Mouse (Mus musculus): ENCODE data around the gene Id1. TPM values are rescaled to one million over a fixed set of nuclear protein-coding genes. Genes with fewer than 3 reads are reported as not detected.

Id1 gene
- polyA plus RNA-seq, 1 experiment from 2014 or later, result 56.7 TPM

- no peak overlapping the region for H3K9ac ChIP-seq
- no peak for ATAC-seq (ENCODE audit: extremely low read depth, insufficient number of reproducible peaks, low FRiP score, low TSS enrichment)
- peaks cover 78% of the 10 kb centered on the region for H3K36me3 ChIP-seq
These were observed 32.3 kb upstream of the Id1 start for GRCm38 (mm10) chr2:152703596-152704255.

GRCm38 (mm10) chr2:152704256-152704605 is 31.8 kb upstream of the Id1 start:
- H3K36me3 ChIP-seq, result peaks cover 79% of the 10 kb centered on the region
- H3K4me3 ChIP-seq, result no peak overlapping the region
- WGBS, result 75% methylated on average over 5 of the region's 5 CpGs
- H3K4me2 ChIP-seq, result no peak overlapping the region
- 0 out of 2 replicates have a peak overlapping the region, but pooled peaks have one; percentile 24 for H3K9ac ChIP-seq
- ATAC-seq (ENCODE audit: extremely low read depth, insufficient number of reproducible peaks, low FRiP score, low TSS enrichment), result no peak
- H3K27me3 ChIP-seq (replicated peaks), result no peaks in the 10 kb centered on the region
- no peak overlapping the region for H3K27ac ChIP-seq (replicated peaks)
- no peaks in the 10 kb centered on the region for H3K9me3 ChIP-seq
- H3K4me1 ChIP-seq, result peaks cover 38% of the 10 kb centered on the region

More at GRCm38 (mm10) chr2:152703596-152704255, 32.3 kb upstream of the Id1 start:
- Histone ChIP-seq H3K27me3 (replicated peaks) (no peaks in the 10 kb centered on the region), H3K4me3 (no peak overlapping the region), H3K4me2 (no peak overlapping the region), H3K4me1 (peaks cover 43% of the 10 kb centered on the region), H3K9me3 (no peaks in the 10 kb centered on the region), H3K27ac (replicated peaks) (no peak overlapping the region)
- 88% methylated on average over 21 of the region's 21 CpGs for WGBS

DNA sequence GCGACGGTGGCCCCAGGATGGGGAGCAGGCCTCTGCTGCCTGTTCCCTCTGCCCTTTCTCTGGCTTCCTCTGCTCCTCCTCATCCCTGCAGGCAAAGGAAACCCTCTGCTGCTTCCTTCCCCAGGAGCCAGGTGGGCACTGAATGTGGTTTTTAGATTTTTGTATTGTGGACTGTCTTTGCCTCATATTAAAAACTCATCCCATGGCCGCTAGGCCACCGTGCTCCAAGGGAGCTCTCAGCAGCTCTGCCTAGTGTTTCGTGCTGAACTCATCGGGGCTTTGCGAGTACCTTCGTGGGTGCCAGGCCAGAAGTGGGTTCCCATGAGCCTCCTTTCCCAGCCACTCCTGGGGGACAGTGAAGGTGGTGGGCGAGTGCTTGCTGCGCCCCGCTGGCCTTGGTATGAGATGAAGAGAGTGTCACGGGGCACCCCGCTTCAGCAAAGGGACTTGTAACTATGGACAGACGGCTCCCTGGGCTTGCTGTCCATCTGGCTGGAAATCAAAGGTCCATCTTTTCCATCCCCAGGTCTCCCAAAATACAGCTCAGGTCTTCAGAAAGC is 31.2 kb upstream of the Id1 start:
- 87% methylated on average over 14 of the region's 14 CpGs for WGBS
- 0 out of 2 replicates have a peak overlapping the region, but pooled peaks have one; percentile 56 for H3K9ac ChIP-seq
- no peak overlapping the region for H3K4me2 ChIP-seq
- peaks cover 74% of the 10 kb centered on the region for H3K36me3 ChIP-seq
- H3K4me3 ChIP-seq, result no peak overlapping the region
- no peaks in the 10 kb centered on the region for H3K27me3 ChIP-seq (replicated peaks)
- H3K4me1 ChIP-seq, result peaks cover 33% of the 10 kb centered on the region
- H3K27ac ChIP-seq (replicated peaks), result peak overlapping the region; percentile 92
- ATAC-seq (ENCODE audit: extremely low read depth, insufficient number of reproducible peaks, low FRiP score, low TSS enrichment), result no peak
- H3K9me3 ChIP-seq, result no peaks in the 10 kb centered on the region

- 77% methylated on average over 22 of the region's 22 CpGs for WGBS
- ATAC-seq (ENCODE audit: extremely low read depth, insufficient number of reproducible peaks, low FRiP score, low TSS enrichment), result no peak
- Histone ChIP-seq H3K4me3 (no peak overlapping the region), H3K36me3 (peaks cover 62% of the 10 kb centered on the region), H3K27ac (replicated peaks) (peak overlapping the region; percentile 92), H3K27me3 (replicated peaks) (no peaks in the 10 kb centered on the region), H3K4me2 (no peak overlapping the region), H3K4me1 (peaks cover 33% of the 10 kb centered on the region), H3K9me3 (no peaks in the 10 kb centered on the region), H3K9ac (peak overlapping the region; percentile 56)
These were observed 30.0 kb upstream of the Id1 start for GRCm38 (mm10) chr2:152705993-152706571.

DNA sequence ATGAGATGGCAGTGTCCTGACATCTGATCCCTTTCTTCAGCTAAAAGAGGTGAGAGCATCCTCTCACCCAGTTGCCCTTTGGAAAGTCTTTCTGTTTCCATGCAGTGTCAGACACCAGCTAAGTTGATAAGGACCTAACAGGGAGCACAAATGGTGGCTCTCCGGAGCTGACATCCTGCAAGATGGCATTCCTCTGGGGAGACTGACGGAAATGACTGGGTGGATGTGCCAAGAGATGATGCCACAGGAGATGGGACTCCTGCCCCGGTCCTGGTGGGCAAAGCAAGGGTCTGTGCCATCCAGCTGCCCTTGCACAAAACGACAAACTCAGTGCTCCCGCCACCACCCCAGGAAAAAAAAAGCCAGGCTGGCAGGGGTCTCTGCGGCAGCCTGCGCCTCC is 28.9 kb upstream of the Id1 start:
- Histone ChIP-seq H3K27me3 (replicated peaks) (no peaks in the 10 kb centered on the region), H3K27ac (replicated peaks) (peak overlapping the region; percentile 92), H3K4me1 (peaks cover 33% of the 10 kb centered on the region), H3K9me3 (no peaks in the 10 kb centered on the region), H3K36me3 (peaks cover 51% of the 10 kb centered on the region), H3K4me3 (peak overlapping the region; percentile 53), H3K4me2 (peak overlapping the region; percentile 73), H3K9ac (peak overlapping the region; percentile 86)
- 6% methylated on average over 7 of the region's 7 CpGs for WGBS
- no peak; the same call in 1 of the 2 replicates for ATAC-seq (ENCODE audit: extremely low read depth, insufficient number of reproducible peaks, low FRiP score, low TSS enrichment)

- Histone ChIP-seq H3K9me3 (no peaks in the 10 kb centered on the region), H3K4me3 (peak overlapping the region; percentile 53), H3K36me3 (peaks cover 47% of the 10 kb centered on the region), H3K4me2 (peak overlapping the region; percentile 73), H3K27me3 (replicated peaks) (no peaks in the 10 kb centered on the region), H3K27ac (replicated peaks) (peak overlapping the region; percentile 92), H3K4me1 (peaks cover 33% of the 10 kb centered on the region), H3K9ac (peak overlapping the region; percentile 86)
- peak; percentile 79 for ATAC-seq (ENCODE audit: extremely low read depth, insufficient number of reproducible peaks, low FRiP score, low TSS enrichment)
- WGBS, result 2% methylated on average over 31 of the region's 31 CpGs
These were observed 28.4 kb upstream of the Id1 start for GRCm38 (mm10) chr2:152707627-152708026.

DNA sequence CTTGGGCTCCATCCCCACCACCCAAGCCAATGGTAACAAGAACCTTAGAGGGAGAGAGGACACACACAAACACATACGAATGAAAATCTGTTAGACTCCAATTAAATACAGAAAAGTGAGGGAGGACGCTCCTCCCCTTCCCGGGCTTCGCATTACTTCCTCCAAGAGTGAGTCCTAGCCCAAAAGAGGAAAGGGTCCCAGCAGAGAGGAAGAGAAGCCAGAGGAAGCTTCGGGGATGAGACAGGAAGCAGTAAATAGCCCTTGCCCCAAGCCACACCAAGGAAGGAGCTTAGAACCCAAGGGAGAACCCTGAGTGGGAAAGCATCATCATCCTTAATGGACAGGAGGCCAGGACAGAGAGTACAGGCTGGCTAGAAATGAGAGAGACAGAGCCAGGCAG is 27.0 kb upstream of the Id1 start:
- no peaks in the 10 kb centered on the region for H3K9me3 ChIP-seq
- no peaks in the 10 kb centered on the region for H3K27me3 ChIP-seq (replicated peaks)
- no peak overlapping the region for H3K27ac ChIP-seq (replicated peaks)
- H3K9ac ChIP-seq, result no peak overlapping the region
- no peak overlapping the region for H3K4me2 ChIP-seq
- no peak for ATAC-seq (ENCODE audit: extremely low read depth, insufficient number of reproducible peaks, low FRiP score, low TSS enrichment)
- 83% methylated on average over 5 of the region's 5 CpGs for WGBS
- peaks cover 33% of the 10 kb centered on the region for H3K4me1 ChIP-seq
- peaks cover 32% of the 10 kb centered on the region for H3K36me3 ChIP-seq
- no peak overlapping the region for H3K4me3 ChIP-seq

GRCm38 (mm10) chr2:152716241-152716772 is 19.7 kb upstream of the Id1 start:
- Histone ChIP-seq H3K27me3 (replicated peaks) (no peaks in the 10 kb centered on the region), H3K4me3 (no peak overlapping the region), H3K27ac (replicated peaks) (no peak overlapping the region), H3K36me3 (no peaks in the 10 kb centered on the region), H3K9ac (no peak overlapping the region), H3K4me1 (peaks cover 3% of the 10 kb centered on the region), H3K4me2 (no peak overlapping the region), H3K9me3 (no peaks in the 10 kb centered on the region)
- no peak for ATAC-seq (ENCODE audit: extremely low read depth, insufficient number of reproducible peaks, low FRiP score, low TSS enrichment)
- 54% methylated on average over 6 of the region's 6 CpGs for WGBS

DNA sequence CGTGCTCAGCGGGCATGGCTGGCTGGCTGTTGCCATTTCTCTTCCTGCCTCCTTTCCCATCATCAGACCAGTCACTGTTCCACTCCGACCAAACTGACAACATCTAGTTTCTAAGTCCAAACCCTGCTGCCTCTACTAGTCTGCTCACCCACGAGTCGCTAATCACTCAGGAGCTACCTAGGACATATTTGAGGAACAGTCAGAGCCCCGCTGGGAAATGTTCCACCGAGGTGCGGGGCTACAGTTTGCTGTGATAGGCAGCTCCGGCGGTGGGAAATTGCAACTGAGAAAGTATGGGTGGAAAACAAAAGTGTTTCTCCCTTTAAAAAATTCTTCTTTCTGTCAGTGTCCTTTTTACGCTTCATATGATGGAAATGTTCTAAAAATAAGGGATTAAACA is 18.4 kb upstream of the Id1 start:
- H3K36me3 ChIP-seq, result no peaks in the 10 kb centered on the region
- WGBS, result 66% methylated on average over 11 of the region's 11 CpGs
- H3K4me3 ChIP-seq, result no peak overlapping the region
- 0 out of 2 replicates have a peak, but pooled peaks cover 4% of the 10 kb centered on the region for H3K27me3 ChIP-seq (replicated peaks)
- H3K27ac ChIP-seq (replicated peaks), result no peak overlapping the region
- no peak for ATAC-seq (ENCODE audit: extremely low read depth, insufficient number of reproducible peaks, low FRiP score, low TSS enrichment)
- H3K4me1 ChIP-seq, result peaks cover 3% of the 10 kb centered on the region
- H3K9ac ChIP-seq, result no peak overlapping the region
- no peaks in the 10 kb centered on the region for H3K9me3 ChIP-seq
- no peak overlapping the region for H3K4me2 ChIP-seq

DNA sequence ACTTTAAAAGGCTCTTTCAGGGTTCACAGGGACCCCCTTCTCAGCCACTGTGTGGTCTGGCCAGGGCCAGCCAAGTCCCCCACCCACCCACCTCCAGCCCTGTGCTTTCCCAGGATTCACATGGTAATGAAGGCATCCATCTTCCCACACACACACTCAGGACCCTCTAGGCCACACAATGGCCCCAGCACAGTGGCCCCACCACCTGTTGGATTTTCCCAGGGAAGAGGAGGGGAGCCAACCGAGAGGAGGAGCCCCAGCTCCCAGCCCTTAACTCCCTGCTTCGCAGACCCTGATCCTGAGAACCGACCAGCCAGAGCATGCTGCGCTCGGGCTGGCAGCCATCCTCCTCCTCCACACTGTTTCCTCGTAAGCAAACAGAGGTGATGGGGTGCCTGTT is 18.0 kb upstream of the Id1 start:
- Histone ChIP-seq H3K27me3 (replicated peaks) (peaks cover 5% of the 10 kb centered on the region; the same call in 1 of the 2 replicates), H3K4me3 (no peak overlapping the region), H3K9me3 (no peaks in the 10 kb centered on the region), H3K4me1 (peaks cover 3% of the 10 kb centered on the region), H3K4me2 (no peak overlapping the region), H3K9ac (no peak overlapping the region), H3K27ac (replicated peaks) (no peak overlapping the region), H3K36me3 (no peaks in the 10 kb centered on the region)
- WGBS, result 49% methylated on average over 6 of the region's 6 CpGs
- no peak for ATAC-seq (ENCODE audit: extremely low read depth, insufficient number of reproducible peaks, low FRiP score, low TSS enrichment)

- peaks cover 39% of the 10 kb centered on the region for H3K4me1 ChIP-seq
- H3K27ac ChIP-seq (replicated peaks), result peak overlapping the region; percentile 15; the same call in 1 of the 2 replicates
- peaks cover 12% of the 10 kb centered on the region for H3K27me3 ChIP-seq (replicated peaks)
- no peaks in the 10 kb centered on the region for H3K36me3 ChIP-seq
- H3K9me3 ChIP-seq, result no peaks in the 10 kb centered on the region
- 5% methylated on average over 37 of the region's 37 CpGs for WGBS
- ATAC-seq (ENCODE audit: extremely low read depth, insufficient number of reproducible peaks, low FRiP score, low TSS enrichment), result no peak
- H3K4me3 ChIP-seq, result peak overlapping the region; percentile 50
- H3K9ac ChIP-seq, result peak overlapping the region; percentile 80
- H3K4me2 ChIP-seq, result peak overlapping the region; percentile 77
These were observed 12.3 kb upstream of the Id1 start for GRCm38 (mm10) chr2:152723651-152724331.

Measured in heart, embryonic 13.5 days (tissue).